Mouse (Mus musculus): ENCODE measurements around the gene Nkx2-3. TPM values are rescaled to one million over a fixed set of nuclear protein-coding genes. Genes with fewer than 3 reads are reported as not detected.

Gene Nkx2-3
- polyA plus RNA-seq, 1 experiment from 2014 or later: 2.5 TPM

DNA sequence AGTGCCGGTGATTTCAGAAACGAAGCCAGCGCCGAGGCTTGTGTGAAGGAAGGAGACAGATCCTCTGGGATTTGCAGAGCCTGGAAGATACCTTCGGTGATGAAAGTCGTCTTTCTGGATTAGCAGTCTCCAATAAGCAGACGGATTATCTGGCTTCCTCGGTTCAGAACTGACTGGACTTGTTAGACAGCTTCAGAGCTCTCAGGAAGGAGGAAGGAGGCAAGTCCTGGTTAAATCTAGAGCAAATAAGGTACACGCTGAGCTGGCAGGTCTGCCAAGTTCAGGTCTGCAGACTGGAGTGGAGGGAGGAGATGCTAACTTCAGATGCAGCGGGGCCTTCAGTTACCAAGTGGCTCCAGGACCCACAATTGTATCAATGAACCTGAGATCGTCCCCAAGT lies 29.7 kb downstream of the Nkx2-3 start:
- Histone ChIP-seq H3K4me1 (no peaks in the 10 kb centered on the region), H3K27me3 (no peaks in the 10 kb centered on the region), H3K9me3 (no peaks in the 10 kb centered on the region), H3K4me2 (replicated peaks) (no peak overlapping the region), H3K9ac (replicated peaks) (no peak overlapping the region), H3K4me3 (no peak overlapping the region), H3K27ac (replicated peaks) (no peak overlapping the region), H3K36me3 (no peaks in the 10 kb centered on the region)
- 75% methylated on average over 11 of the region's 11 CpGs for WGBS
- ATAC-seq (ENCODE audit: low FRiP score, low read depth): no peak

DNA sequence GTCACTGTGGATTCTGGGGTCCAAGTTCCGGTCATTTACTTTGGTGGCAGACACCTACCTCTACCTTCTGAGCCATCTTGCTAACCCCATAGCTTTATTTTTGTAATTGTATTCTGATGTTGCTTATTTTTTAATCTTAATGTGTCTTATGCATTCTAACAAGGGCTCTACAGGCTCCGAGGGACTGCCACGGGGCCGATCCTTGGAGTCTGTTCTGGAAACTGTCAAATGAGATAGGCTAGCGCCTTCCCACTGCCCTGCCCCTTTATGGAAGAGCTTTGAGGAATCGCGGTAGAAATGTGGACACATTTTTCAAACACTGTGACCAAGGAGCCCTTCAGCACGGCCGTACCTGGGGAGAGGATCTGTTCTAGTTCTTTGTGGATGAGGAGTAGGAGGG lies 30.7 kb downstream of the Nkx2-3 start:
- H3K27me3 ChIP-seq: no peaks in the 10 kb centered on the region
- H3K4me1 ChIP-seq: no peaks in the 10 kb centered on the region
- H3K36me3 ChIP-seq: no peaks in the 10 kb centered on the region
- WGBS: 96% methylated on average over 9 of the region's 9 CpGs
- H3K4me2 ChIP-seq (replicated peaks): no peak overlapping the region
- no peaks in the 10 kb centered on the region for H3K9me3 ChIP-seq
- no peak overlapping the region for H3K4me3 ChIP-seq
- no peak for ATAC-seq (ENCODE audit: low FRiP score, low read depth)
- H3K9ac ChIP-seq (replicated peaks): no peak overlapping the region
- H3K27ac ChIP-seq (replicated peaks): no peak overlapping the region

DNA sequence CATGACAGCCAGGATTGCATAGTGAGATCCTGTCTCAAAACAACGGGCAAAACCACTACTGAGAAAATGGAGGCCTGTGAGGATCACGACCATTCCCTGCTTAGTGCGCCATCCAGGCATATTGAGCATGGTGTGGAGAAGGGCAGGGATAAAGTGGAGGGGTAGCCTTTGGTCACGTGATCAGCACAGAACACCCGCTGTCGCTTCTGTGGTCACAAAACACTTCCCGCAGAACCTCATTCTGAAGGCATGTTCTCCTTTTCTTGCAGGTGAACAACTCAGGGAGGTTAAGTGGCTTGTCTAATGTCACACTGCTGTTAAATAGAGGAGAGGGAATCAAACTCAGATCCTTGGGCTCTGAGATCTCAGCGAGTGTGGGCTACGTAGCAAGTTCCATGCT lies 33.4 kb downstream of the Nkx2-3 start:
- 94% methylated on average over 9 of the region's 9 CpGs for WGBS
- Histone ChIP-seq H3K9me3 (no peaks in the 10 kb centered on the region), H3K4me3 (no peak overlapping the region), H3K9ac (replicated peaks) (no peak overlapping the region), H3K36me3 (no peaks in the 10 kb centered on the region), H3K4me2 (replicated peaks) (no peak overlapping the region), H3K4me1 (no peaks in the 10 kb centered on the region), H3K27ac (replicated peaks) (no peak overlapping the region), H3K27me3 (no peaks in the 10 kb centered on the region; the same call in 1 of the 2 replicates)
- no peak for ATAC-seq (ENCODE audit: low FRiP score, low read depth)

- Histone ChIP-seq H3K4me1 (no peaks in the 10 kb centered on the region), H3K36me3 (no peaks in the 10 kb centered on the region), H3K9ac (replicated peaks) (no peak overlapping the region), H3K4me2 (replicated peaks) (no peak overlapping the region), H3K27me3 (no peaks in the 10 kb centered on the region; the same call in 1 of the 2 replicates), H3K27ac (replicated peaks) (no peak overlapping the region), H3K4me3 (no peak overlapping the region), H3K9me3 (no peaks in the 10 kb centered on the region)
- no peak for ATAC-seq (ENCODE audit: low FRiP score, low read depth)
- WGBS: 63% methylated on average over 7 of the region's 7 CpGs
Measured at GRCm38 (mm10) chr19:43646852-43647251, 34.7 kb downstream of the Nkx2-3 start.

DNA sequence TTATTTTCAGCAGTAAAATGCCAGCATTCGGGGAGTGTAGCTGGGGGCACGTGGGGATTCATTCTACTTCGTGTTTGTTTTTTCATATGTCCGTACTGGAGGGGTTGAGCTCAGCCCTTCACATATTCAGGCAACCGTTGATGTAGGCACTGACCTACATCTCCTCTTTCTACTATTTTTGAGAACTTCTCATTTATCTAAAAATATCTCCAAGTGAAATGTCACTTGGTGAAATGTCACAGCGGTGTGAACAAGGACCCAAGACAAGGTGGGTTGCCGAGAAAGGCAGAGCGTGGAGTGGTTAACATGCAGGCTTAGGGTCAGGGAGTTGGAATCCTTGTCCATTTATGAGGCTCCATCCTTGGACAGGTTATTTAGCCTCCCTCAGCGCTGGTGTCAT lies 35.1 kb downstream of the Nkx2-3 start:
- Histone ChIP-seq H3K9ac (replicated peaks) (no peak overlapping the region), H3K4me2 (replicated peaks) (no peak overlapping the region), H3K9me3 (no peaks in the 10 kb centered on the region), H3K27me3 (no peaks in the 10 kb centered on the region; the same call in 1 of the 2 replicates), H3K27ac (replicated peaks) (no peak overlapping the region), H3K4me3 (no peak overlapping the region), H3K4me1 (no peaks in the 10 kb centered on the region), H3K36me3 (no peaks in the 10 kb centered on the region)
- no peak for ATAC-seq (ENCODE audit: low FRiP score, low read depth)
- WGBS: 91% methylated on average over 9 of the region's 9 CpGs

DNA sequence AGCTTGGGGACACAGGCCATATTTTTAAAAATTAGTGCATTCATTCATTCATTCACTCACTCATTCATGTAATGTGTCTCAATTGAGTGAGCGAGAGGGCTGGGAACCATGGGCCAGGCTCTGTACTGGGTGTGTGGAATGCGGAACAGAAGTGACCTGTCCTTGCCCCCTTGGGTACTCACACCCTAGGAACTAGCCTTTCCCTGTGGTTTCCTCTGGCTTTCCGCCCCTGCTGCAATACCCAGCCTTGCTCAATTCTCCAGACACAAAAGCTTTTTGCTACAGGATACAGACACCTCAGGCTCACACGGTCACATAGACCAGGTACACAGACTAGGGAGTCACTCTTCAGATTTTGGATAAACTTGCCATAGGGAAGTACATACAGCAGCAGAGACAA lies 36.2 kb downstream of the Nkx2-3 start:
- Histone ChIP-seq H3K9me3 (no peaks in the 10 kb centered on the region), H3K9ac (replicated peaks) (no peak overlapping the region), H3K4me2 (replicated peaks) (no peak overlapping the region), H3K36me3 (no peaks in the 10 kb centered on the region), H3K27me3 (no peaks in the 10 kb centered on the region; the same call in 1 of the 2 replicates), H3K4me3 (no peak overlapping the region), H3K27ac (replicated peaks) (no peak overlapping the region), H3K4me1 (no peaks in the 10 kb centered on the region)
- WGBS: 88% methylated on average over 4 of the region's 4 CpGs
- ATAC-seq (ENCODE audit: low FRiP score, low read depth): no peak

DNA sequence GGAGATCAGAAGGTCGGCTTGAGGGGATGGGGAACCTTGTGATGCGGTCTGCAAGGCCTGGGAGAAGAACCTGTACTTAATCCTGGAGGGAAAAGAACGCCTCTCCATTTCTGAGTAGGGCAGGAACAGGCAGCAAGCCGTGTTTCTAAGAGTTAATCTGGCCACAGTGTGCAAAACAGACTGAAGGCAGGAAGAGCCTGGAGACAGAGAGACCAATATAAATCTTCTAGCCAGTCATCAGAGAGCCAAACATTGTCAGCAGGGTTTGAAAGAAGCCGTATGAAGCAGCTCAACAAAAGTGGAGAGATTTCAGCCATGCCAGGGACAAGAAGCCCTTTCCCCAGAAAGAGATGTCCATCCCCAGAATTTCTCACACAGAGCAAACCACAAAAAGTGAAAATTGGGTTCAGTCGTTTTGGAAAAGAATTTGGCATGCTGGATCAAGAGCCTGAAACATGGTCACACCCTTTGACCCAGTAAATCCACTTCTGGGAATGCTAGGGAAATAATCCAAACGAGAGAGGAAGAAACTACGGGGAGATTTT lies 39.2 kb downstream of the Nkx2-3 start:
- WGBS: 65% methylated on average over 8 of the region's 8 CpGs
- Histone ChIP-seq H3K4me1 (no peaks in the 10 kb centered on the region), H3K9ac (replicated peaks) (no peak overlapping the region), H3K36me3 (no peaks in the 10 kb centered on the region), H3K4me2 (replicated peaks) (no peak overlapping the region), H3K4me3 (no peak overlapping the region), H3K27ac (replicated peaks) (no peak overlapping the region), H3K27me3 (peaks cover 3% of the 10 kb centered on the region; the same call in 1 of the 2 replicates), H3K9me3 (no peaks in the 10 kb centered on the region)
- no peak for ATAC-seq (ENCODE audit: low FRiP score, low read depth)

GRCm38 (mm10) chr19:43655735-43656492 lies 43.8 kb downstream of the Nkx2-3 start:
- Histone ChIP-seq H3K27me3 (peaks cover 3% of the 10 kb centered on the region; the same call in 1 of the 2 replicates), H3K4me3 (no peak overlapping the region), H3K27ac (replicated peaks) (no peak overlapping the region), H3K9me3 (no peaks in the 10 kb centered on the region), H3K36me3 (no peaks in the 10 kb centered on the region), H3K9ac (replicated peaks) (no peak overlapping the region), H3K4me1 (0 out of 2 replicates have a peak, but pooled peaks cover 2% of the 10 kb centered on the region), H3K4me2 (replicated peaks) (no peak overlapping the region)
- ATAC-seq (ENCODE audit: low FRiP score, low read depth): no peak
- WGBS: 46% methylated on average over 11 of the region's 11 CpGs

- H3K4me2 ChIP-seq (replicated peaks): no peak overlapping the region
- whole genome bisulfite sequencing: 92% methylated on average over 6 of the region's 6 CpGs
- H3K27ac ChIP-seq (replicated peaks): no peak overlapping the region
- no peaks in the 10 kb centered on the region for H3K27me3 ChIP-seq
- peaks cover 18% of the 10 kb centered on the region; the same call in 1 of the 2 replicates for H3K36me3 ChIP-seq
- no peak overlapping the region for H3K9ac ChIP-seq (replicated peaks)
- no peak overlapping the region for H3K4me3 ChIP-seq
- no peak for ATAC-seq (ENCODE audit: low FRiP score, low read depth)
- 0 out of 2 replicates have a peak, but pooled peaks cover 2% of the 10 kb centered on the region for H3K4me1 ChIP-seq
- H3K9me3 ChIP-seq: no peaks in the 10 kb centered on the region
Measured at GRCm38 (mm10) chr19:43659632-43660031, 47.5 kb downstream of the Nkx2-3 start.

GRCm38 (mm10) chr19:43660774-43661173 lies 48.6 kb downstream of the Nkx2-3 start:
- 83% methylated on average over 9 of the region's 9 CpGs for WGBS
- 0 out of 2 replicates have a peak, but pooled peaks cover 2% of the 10 kb centered on the region for H3K4me1 ChIP-seq
- ATAC-seq (ENCODE audit: low FRiP score, low read depth): no peak
- H3K4me3 ChIP-seq: no peak overlapping the region
- no peak overlapping the region for H3K4me2 ChIP-seq (replicated peaks)
- H3K36me3 ChIP-seq: peaks cover 18% of the 10 kb centered on the region; the same call in 1 of the 2 replicates
- no peak overlapping the region for H3K27ac ChIP-seq (replicated peaks)
- H3K27me3 ChIP-seq: no peaks in the 10 kb centered on the region
- H3K9me3 ChIP-seq: no peaks in the 10 kb centered on the region
- H3K9ac ChIP-seq (replicated peaks): no peak overlapping the region

GRCm38 (mm10) chr19:43662176-43662967 lies 50.2 kb downstream of the Nkx2-3 start:
- Histone ChIP-seq H3K36me3 (peaks cover 18% of the 10 kb centered on the region; the same call in 1 of the 2 replicates), H3K4me3 (no peak overlapping the region), H3K4me2 (replicated peaks) (peak overlapping the region; percentile 13; the same call in 1 of the 2 replicates), H3K4me1 (0 out of 2 replicates have a peak, but pooled peaks cover 2% of the 10 kb centered on the region), H3K9me3 (no peaks in the 10 kb centered on the region), H3K27ac (replicated peaks) (no peak overlapping the region), H3K27me3 (no peaks in the 10 kb centered on the region), H3K9ac (replicated peaks) (no peak overlapping the region)
- WGBS: 33% methylated on average over 19 of the region's 19 CpGs
- peak; percentile 49; the same call in 1 of the 2 replicates for ATAC-seq (ENCODE audit: low FRiP score, low read depth)

DNA sequence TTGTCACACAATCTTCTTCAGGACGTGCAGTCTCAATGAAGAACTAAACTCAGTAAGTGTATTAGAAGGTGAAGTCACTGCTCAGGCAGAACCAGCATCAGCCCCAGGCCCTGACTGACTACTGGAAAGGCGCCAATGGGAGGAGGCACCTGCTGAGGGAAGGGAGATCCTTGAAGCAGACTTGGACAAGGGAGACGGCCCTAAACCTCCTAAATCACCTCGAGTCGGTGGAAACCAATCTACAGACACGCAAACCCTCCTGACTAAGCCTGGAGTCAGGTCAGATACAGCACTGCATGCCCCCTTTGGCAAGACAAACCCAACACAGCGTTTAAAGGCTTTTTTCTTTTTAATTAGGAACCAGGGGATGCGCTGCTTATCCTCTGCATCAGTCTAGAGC lies 51.3 kb downstream of the Nkx2-3 start:
- no peak overlapping the region for H3K4me3 ChIP-seq
- no peak overlapping the region for H3K4me2 ChIP-seq (replicated peaks)
- H3K4me1 ChIP-seq: 0 out of 2 replicates have a peak, but pooled peaks cover 2% of the 10 kb centered on the region
- peaks cover 18% of the 10 kb centered on the region; the same call in 1 of the 2 replicates for H3K36me3 ChIP-seq
- no peak for ATAC-seq (ENCODE audit: low FRiP score, low read depth)
- no peaks in the 10 kb centered on the region for H3K9me3 ChIP-seq
- no peak overlapping the region for H3K27ac ChIP-seq (replicated peaks)
- no peaks in the 10 kb centered on the region for H3K27me3 ChIP-seq
- 91% methylated on average over 8 of the region's 8 CpGs for WGBS
- H3K9ac ChIP-seq (replicated peaks): no peak overlapping the region

All from midbrain, embryonic 12.5 days (tissue).